In the genomic region with DNA sequence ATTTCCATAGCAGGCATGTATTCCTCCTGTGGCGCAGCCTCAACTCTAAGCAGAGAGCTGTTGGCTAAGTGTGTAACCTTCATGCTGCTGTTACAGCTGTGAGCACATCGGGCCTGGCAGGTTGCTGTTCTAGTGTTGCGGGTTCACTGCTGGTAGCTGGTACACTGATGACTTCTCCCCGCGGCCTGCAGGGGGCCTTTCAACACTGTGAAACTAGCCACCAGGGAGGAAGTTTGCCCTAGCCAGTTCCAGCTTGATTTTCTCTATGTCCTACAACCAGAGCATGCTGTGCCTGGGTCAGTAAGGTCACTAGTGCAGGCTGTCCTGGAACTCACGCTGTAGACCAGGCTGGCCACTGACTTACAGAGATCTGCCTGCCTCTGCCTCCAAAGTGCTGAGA, we compare ENCODE assay signal across 9 mouse cellular contexts. TPM values are rescaled to one million over a fixed set of nuclear protein-coding genes. Genes with fewer than 3 reads are reported as not detected.
A peak's percentile ranks its signal among the peaks of the same experiment; 100 is the strongest.
DNase-seq lines count a peak whose midpoint lies in the region; ATAC-seq and TF ChIP-seq lines count a peak whose summit lies in the region.
"Had no signal": no experiment of that assay in that cellular context is flagged by ENCODE, and none has a peak within 500 bp of the region (broad histone marks: within the 10 kb centered on the region; RNA-seq: fewer than 3 reads in every experiment).

No protein-coding gene starts in this region.

- H3K9me3 ChIP-seq in heart, embryonic 16.5 days (replicated peaks; ENCODE audit: control insufficient read depth, low read length), result no peaks in the 10 kb centered on the region
- H3K9me3 ChIP-seq in liver, embryonic 14.5 days (ENCODE audit: control insufficient read depth, low read length), result no peaks in the 10 kb centered on the region

- no peaks in the 10 kb centered on the region for H3K4me1 ChIP-seq in heart, embryonic 16.5 days (ENCODE audit: control insufficient read depth, insufficient read depth, low read length)
- H3K4me1 ChIP-seq in liver, embryonic 14.5 days (replicated peaks; ENCODE audit: control insufficient read depth in 2 of 2, insufficient read depth in 2 of 2, low read length in 1 of 2), result no peaks in the 10 kb centered on the region

- no peak for TF ChIP-seq EP300 in liver, embryonic 14.5 days (IDR thresholded peaks at IDR 0.05; ENCODE audit: low read depth)

- WGBS in heart, embryonic 16.5 days, result 71% methylated on average over 6 of the region's 6 CpGs
- WGBS in liver, embryonic 14.5 days (ENCODE audit: insufficient replicate concordance), result 56% methylated on average over 6 of the region's 6 CpGs

- no peak overlapping the region for H3K4me3 ChIP-seq in heart, embryonic 16.5 days (ENCODE audit: low read length)
- H3K4me3 ChIP-seq in liver, embryonic 14.5 days (ENCODE audit: insufficient read depth in 1 of 2, low read depth in 2 of 2, low read length in 2 of 2), result no peak overlapping the region

- no peak for DNase-seq in heart, adult 9 months (ENCODE audit: low spot score in 2 of 2)
- peak; percentile 75 for DNase-seq in A20 (ENCODE audit: low read depth, low spot score)
- peak; percentile 79 for DNase-seq in adrenal gland, adult 2 months
- no peak for DNase-seq in liver, embryonic 14.5 days (ENCODE audit: low read depth in 3 of 3, low spot score in 3 of 3)
- peak; percentile 32 to 45 for DNase-seq in spleen, postnatal 14 days (ENCODE audit: low spot score in 2 of 2)
- DNase-seq in layer of hippocampus, postnatal 36 days, result no peak

- H3K27ac ChIP-seq in heart, embryonic 16.5 days (ENCODE audit: low read length), result no peak overlapping the region
- no peak overlapping the region for H3K27ac ChIP-seq in liver, embryonic 14.5 days

- ATAC-seq in heart, embryonic 16.5 days (replicated peaks; ENCODE audit: extremely low read depth, insufficient read depth, low FRiP score), result 0 out of 2 replicates have a peak, but pooled peaks have one; percentile 25
- peak; percentile 56; the same call in 1 of the 2 replicates for ATAC-seq in erythroblast, adult 5-6 weeks (replicated peaks; ENCODE audit: low FRiP score, poor library complexity, severe bottlenecking)
- 0 out of 2 replicates have a peak, but pooled peaks have one; percentile 39 for ATAC-seq in liver, embryonic 14.5 days (ENCODE audit: insufficient read depth)

- no peak overlapping the region for H3K9ac ChIP-seq in heart, embryonic 16.5 days (ENCODE audit: low read length)
- H3K9ac ChIP-seq in liver, embryonic 14.5 days (replicated peaks), result no peak overlapping the region

- TF ChIP-seq CTCF in liver, embryonic 14.5 days (IDR thresholded peaks at IDR 0.05; ENCODE audit: low read depth), result peak; percentile 81

- H3K4me2 ChIP-seq in heart, embryonic 16.5 days (ENCODE audit: low read depth, low read length), result no peak overlapping the region
- no peak overlapping the region for H3K4me2 ChIP-seq in liver, embryonic 14.5 days (ENCODE audit: low read depth)

- H3K27me3 ChIP-seq in heart, embryonic 16.5 days (ENCODE audit: control insufficient read depth, insufficient read depth, low read length), result no peaks in the 10 kb centered on the region
- no peaks in the 10 kb centered on the region for H3K27me3 ChIP-seq in liver, embryonic 14.5 days (ENCODE audit: control insufficient read depth, insufficient read depth, low read length)

- H3K36me3 ChIP-seq in heart, embryonic 16.5 days (ENCODE audit: control insufficient read depth, insufficient read depth), result peaks cover 60% of the 10 kb centered on the region
- peaks cover 42% of the 10 kb centered on the region for H3K36me3 ChIP-seq in liver, embryonic 14.5 days (replicated peaks; ENCODE audit: control insufficient read depth, insufficient read depth, low read depth)

RNA-seq across cellular contexts. Expression of gene Akt2, which starts 14.4 kb away (rescaled TPM):
- polyA plus RNA-seq in heart, embryonic 16.5 days (2015; fragmentation: Nextera tagmentation; extraction: Ambion mirVana), result 82.3 and 84.0 TPM in 2 replicates
- total RNA-seq in adrenal gland, adult 2 months (2021), result 100 to 1,000 TPM; 219 to 227 TPM
- 128 and 143 TPM in 2 replicates for polyA plus RNA-seq in adrenal gland, adult 2 months (2012; rRNA removed)
- 22.7 and 25.1 TPM in 2 replicates for total RNA-seq in erythroblast, adult 5-6 weeks (2015; ENCODE audit: low replicate concordance)
- 51.2 and 57.6 TPM in 2 replicates for total RNA-seq in erythroblast, adult 5-6 weeks (2017; ENCODE audit: low replicate concordance)
- polyA plus RNA-seq in liver, embryonic 14.5 days (2012; rRNA removed), result 21.5 and 23.2 TPM in 2 replicates
- 21.5 and 23.8 TPM in 2 replicates for polyA plus RNA-seq in liver, embryonic 14.5 days (2014; fragmentation: Nextera tagmentation; extraction: Ambion mirVana)
- total RNA-seq in layer of hippocampus, postnatal 36 days (2021), result 100 to 1,000 TPM in 1 of 2 experiments, 10 to 100 TPM in 1; 97.7 to 102 TPM

RNA-seq across cellular contexts. Expression of gene 2310022A10Rik, which starts 23.9 kb away (rescaled TPM):
- 40.7 and 41.5 TPM in 2 replicates for polyA plus RNA-seq in heart, embryonic 16.5 days (2015; fragmentation: Nextera tagmentation; extraction: Ambion mirVana)
- 10 to 100 TPM; 12.8 to 15.9 TPM for total RNA-seq in adrenal gland, adult 2 months (2021)
- polyA plus RNA-seq in adrenal gland, adult 2 months (2012; rRNA removed), result 22.5 and 27.7 TPM in 2 replicates
- 2.9 TPM in 1 of 2 replicates, not detected in the other for total RNA-seq in erythroblast, adult 5-6 weeks (2015; ENCODE audit: low replicate concordance)
- total RNA-seq in erythroblast, adult 5-6 weeks (2017; ENCODE audit: low replicate concordance), result 3.6 and 10.4 TPM in 2 replicates
- 13.8 and 14.9 TPM in 2 replicates for polyA plus RNA-seq in liver, embryonic 14.5 days (2012; rRNA removed)
- polyA plus RNA-seq in liver, embryonic 14.5 days (2014; fragmentation: Nextera tagmentation; extraction: Ambion mirVana), result 12.7 and 14.6 TPM in 2 replicates
- 10 to 100 TPM; 27.2 to 28.8 TPM for total RNA-seq in layer of hippocampus, postnatal 36 days (2021)

RNA-seq across cellular contexts. Expression of gene Pld3, which starts 23.9 kb away (rescaled TPM):
- polyA plus RNA-seq in heart, embryonic 16.5 days (2015; fragmentation: Nextera tagmentation; extraction: Ambion mirVana), result 58.6 and 63.4 TPM in 2 replicates
- 100 to 1,000 TPM; 111 to 179 TPM for total RNA-seq in adrenal gland, adult 2 months (2021)
- polyA plus RNA-seq in adrenal gland, adult 2 months (2012; rRNA removed), result 202 and 253 TPM in 2 replicates
- 128 and 139 TPM in 2 replicates for total RNA-seq in erythroblast, adult 5-6 weeks (2015; ENCODE audit: low replicate concordance)
- total RNA-seq in erythroblast, adult 5-6 weeks (2017; ENCODE audit: low replicate concordance), result 73.6 and 84.7 TPM in 2 replicates
- 48.9 and 55.9 TPM in 2 replicates for polyA plus RNA-seq in liver, embryonic 14.5 days (2012; rRNA removed)
- 55.0 TPM in 2 replicates for polyA plus RNA-seq in liver, embryonic 14.5 days (2014; fragmentation: Nextera tagmentation; extraction: Ambion mirVana)
- total RNA-seq in layer of hippocampus, postnatal 36 days (2021), result 100 to 1,000 TPM; 557 to 578 TPM

RNA-seq across cellular contexts. Expression of gene Hipk4, which starts 53.8 kb away (rescaled TPM):
- polyA plus RNA-seq in heart, embryonic 16.5 days (2015; fragmentation: Nextera tagmentation; extraction: Ambion mirVana), result 0.25 and 0.38 TPM in 2 replicates
- under 1 TPM; 0.21 to 0.29 TPM for total RNA-seq in adrenal gland, adult 2 months (2021)
- polyA plus RNA-seq in adrenal gland, adult 2 months (2012; rRNA removed), result 0.82 and 1.1 TPM in 2 replicates
- total RNA-seq in erythroblast, adult 5-6 weeks (2015; ENCODE audit: low replicate concordance), result not detected in 2 replicates
- total RNA-seq in erythroblast, adult 5-6 weeks (2017; ENCODE audit: low replicate concordance), result not detected in 2 replicates
- polyA plus RNA-seq in liver, embryonic 14.5 days (2012; rRNA removed), result 0.49 and 0.50 TPM in 2 replicates
- 0.06 TPM in 1 of 2 replicates, not detected in the other for polyA plus RNA-seq in liver, embryonic 14.5 days (2014; fragmentation: Nextera tagmentation; extraction: Ambion mirVana)
- not detected for total RNA-seq in layer of hippocampus, postnatal 36 days (2021)
- total RNA-seq: layer of hippocampus, adult 18-20 months had no signal

Comparison
In these comparisons a context has a peak if more than half of its experiments do, and no peak if none do; other contexts are left out.
1. DNase-seq: peak in A20 (single experiment), adrenal gland, adult 2 months (single experiment) and spleen, postnatal 14 days (2 of 2); none in heart, adult 9 months (0 of 2), liver, embryonic 14.5 days (0 of 3) and layer of hippocampus, postnatal 36 days (0 of 2).
2. Peak in every context shown above with its lines, with median percentiles within 50 percentile points of each other: ATAC-seq.